Mouse (Mus musculus) brown adipose tissue, adult 24 weeks (tissue): ENCODE measurements around the gene Myadm. TPM values are rescaled to one million over a fixed set of nuclear protein-coding genes. Genes with fewer than 3 reads are reported as not detected.
"Not testable (repeated sequence)": the region's sequence is repeated elsewhere in the genome, so short reads cannot be mapped to it uniquely, and the experiment has no call there.

Experiments
- H3K27ac ChIP-seq: fragments of 200-500 bp; replicated peaks from 2 replicates; pipeline ENCODE4 v1.5.1; 2012; ENCODE audit warnings: low read depth, mild to moderate bottlenecking, low read length
- H3K4me1 ChIP-seq: fragments of 200-500 bp; 2 replicates; pipeline ENCODE4 v1.6.1; 2012; ENCODE audit warnings: low read length, mixed read lengths; ENCODE audit not compliant: control insufficient read depth, insufficient read depth, insufficient read length
- H3K4me3 ChIP-seq: fragments of 200-500 bp; 2 replicates; pipeline ENCODE4 v1.5.1; 2012; ENCODE audit warnings: low read depth, mild to moderate bottlenecking, low read length, moderate library complexity; ENCODE audit not compliant: insufficient read depth
- polyA plus RNA-seq: library from polyadenylated mRNA; stranded (reverse); fragments of >200 nt; gene quantifications from 2 replicates; pipeline ENCODE4 v1.2.4, GENCODE M21; 2012; ENCODE audit not compliant: missing spikeins, insufficient read depth, insufficient read length

The Myadm gene
- 45.0 and 52.3 TPM in 2 replicates for polyA plus RNA-seq

DNA sequence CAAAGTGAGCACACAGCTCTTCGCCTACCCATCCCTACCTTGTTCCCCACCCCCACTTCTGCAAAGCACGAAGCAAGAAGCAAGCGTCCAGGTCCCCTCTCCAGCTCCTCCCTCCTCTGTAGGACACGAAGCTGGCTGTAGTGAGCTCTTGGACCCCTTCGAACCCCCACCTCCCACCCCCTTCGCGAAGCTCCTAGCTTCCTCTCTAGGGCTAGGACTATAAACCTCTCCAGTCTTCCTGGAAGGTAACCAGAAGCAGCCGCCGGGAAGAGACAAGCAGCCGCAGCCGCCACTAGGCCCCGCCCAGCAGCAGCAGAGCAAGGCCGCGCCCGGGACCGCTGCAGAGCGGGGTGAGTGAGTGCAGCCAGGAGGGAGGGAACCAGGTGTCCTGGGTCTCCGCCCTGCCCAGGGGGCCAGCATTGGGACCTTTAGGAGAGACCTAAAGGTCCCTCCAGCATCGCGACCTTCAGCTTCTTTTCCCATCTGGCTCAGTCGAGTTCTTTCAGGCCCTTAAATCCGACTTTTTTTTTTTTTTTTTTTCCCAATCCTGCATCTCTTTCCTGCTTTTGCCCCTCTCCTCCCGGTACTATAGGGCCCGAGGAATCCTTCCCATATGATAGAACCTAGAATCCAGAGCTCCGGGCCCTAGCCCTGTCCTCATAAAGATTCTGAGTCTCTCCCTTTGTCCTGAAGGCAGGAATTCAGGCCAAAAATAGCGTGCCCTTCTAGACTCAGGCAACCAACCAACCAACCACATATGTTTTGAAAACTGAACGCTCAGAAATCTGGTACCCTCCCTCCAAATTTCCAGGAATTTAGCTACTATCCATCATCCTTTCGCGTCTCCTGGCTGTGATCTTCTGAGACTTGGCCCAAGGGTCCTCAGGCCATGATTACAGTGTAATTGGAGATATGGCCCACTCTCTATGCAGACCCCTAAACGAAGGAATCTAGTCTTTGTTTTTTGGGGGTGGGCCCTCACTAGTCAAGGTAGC lies at the start of gene Myadm, which contains the start of gene Prkcg:
Gene Myadm (plus strand): TSS at position 105 of the 995 bp plus-strand sequence.
Gene Prkcg (plus strand): TSS at position 204 of the 995 bp plus-strand sequence.
- peaks cover 11% of the 10 kb centered on the region; the same call in 1 of the 2 replicates for H3K4me1 ChIP-seq
- peak within 1 kb of the TSS; percentile 74 for H3K4me3 ChIP-seq
- peak within 1 kb of the TSS; percentile 96 for H3K27ac ChIP-seq

DNA sequence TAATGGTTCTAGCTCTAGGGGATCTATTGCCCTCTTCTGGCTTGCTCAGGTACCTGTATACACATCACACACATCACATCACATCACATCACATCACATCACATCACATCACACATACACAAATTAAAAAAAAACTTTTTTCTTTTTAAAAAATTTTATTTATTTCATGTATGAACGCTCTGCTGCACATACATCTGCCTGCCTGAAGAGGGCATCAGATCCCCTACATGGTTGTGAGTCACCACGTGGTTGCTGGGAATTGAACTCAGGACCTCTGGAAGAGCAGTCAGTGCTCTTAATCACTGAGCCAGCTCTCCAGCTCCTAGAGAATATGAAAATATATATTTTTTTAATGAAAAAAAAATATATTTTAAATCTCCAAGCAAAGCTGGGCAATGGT lies 49.7 kb upstream of the Myadm start:
- Histone ChIP-seq H3K4me1 (no peaks in the 10 kb centered on the region), H3K4me3 (no peak overlapping the region), H3K27ac (no peak overlapping the region)

DNA sequence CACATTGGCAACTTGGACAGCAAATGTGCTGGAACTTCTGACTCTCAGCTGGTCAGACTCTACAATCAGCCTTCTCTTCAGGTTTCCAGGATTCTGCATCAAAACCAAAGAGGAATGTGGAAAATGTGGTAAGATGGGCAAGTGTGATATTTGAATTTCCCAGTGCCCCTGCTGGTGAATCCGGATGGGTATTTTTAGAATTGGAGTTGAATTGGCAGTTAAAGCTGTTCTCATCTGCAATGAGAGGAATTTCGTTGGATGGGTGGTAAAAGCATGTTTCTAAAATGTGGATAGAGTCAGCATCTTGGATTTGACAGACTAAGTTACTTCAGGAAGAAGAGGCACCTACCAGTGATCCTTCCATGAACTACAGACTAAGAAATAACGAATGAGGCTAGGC lies 28.2 kb upstream of the Myadm start:
- no peak overlapping the region for H3K27ac ChIP-seq
- H3K4me3 ChIP-seq, result no peak overlapping the region
- H3K4me1 ChIP-seq, result no peaks in the 10 kb centered on the region

- Histone ChIP-seq H3K4me1 (no peaks in the 10 kb centered on the region), H3K27ac (no peak overlapping the region), H3K4me3 (no peak overlapping the region)
These were observed 27.4 kb upstream of the Myadm start for GRCm38 (mm10) chr7:3261446-3261845.

DNA sequence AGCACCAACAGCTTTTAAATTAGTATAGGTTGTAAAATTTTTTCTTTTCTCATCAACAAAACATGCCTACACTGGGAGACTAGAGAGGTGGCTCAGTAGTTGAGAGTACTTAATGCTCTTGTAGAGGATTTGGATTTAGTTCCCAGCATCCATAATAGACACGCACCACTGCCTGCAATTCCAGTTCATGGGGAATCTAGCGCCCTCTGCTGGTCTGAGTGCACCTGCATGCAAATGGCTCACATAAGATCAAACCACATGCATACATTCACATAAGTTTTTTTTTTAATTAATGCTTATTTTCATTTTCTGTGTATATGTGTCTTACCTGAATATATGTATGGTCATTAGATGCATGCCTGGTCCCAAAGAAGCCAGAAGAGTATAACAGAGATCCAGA lies 26.1 kb upstream of the Myadm start:
- Histone ChIP-seq H3K4me3 (no peak overlapping the region), H3K27ac (no peak overlapping the region), H3K4me1 (no peaks in the 10 kb centered on the region)

DNA sequence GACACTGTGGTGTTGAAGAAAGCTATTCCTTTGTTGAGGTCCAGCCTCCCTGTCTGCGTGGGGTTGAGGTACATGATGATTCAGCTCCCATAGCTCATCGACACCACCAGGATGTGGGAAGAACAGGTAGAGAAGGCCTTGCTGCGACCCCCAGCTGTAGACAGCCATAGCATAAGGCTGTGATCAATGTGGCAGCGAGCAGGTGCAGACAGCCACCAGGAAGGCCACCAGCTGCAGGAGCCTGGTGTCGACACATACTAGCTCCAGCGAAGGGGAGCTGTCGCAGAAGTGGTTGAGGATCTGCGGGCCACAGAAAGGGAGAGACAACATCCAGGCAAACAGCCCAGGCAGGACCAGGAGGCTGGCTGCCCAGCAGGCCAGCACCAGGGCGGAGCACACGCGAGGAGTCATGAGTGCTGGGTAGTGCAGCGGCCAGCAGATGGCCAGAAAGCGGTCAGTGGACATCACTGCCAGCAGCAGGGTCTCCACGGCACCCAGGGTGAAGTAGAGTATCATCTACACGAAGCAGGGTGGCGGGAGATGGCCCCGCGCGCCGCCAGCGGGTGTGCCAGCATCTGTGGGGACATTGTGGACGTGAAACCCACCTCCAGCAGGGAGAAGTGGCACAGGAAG lies 24.4 kb upstream of the Myadm start:
- Histone ChIP-seq H3K4me1 (no peaks in the 10 kb centered on the region), H3K4me3 (peak overlapping the region; percentile 29), H3K27ac (no peak overlapping the region)

DNA sequence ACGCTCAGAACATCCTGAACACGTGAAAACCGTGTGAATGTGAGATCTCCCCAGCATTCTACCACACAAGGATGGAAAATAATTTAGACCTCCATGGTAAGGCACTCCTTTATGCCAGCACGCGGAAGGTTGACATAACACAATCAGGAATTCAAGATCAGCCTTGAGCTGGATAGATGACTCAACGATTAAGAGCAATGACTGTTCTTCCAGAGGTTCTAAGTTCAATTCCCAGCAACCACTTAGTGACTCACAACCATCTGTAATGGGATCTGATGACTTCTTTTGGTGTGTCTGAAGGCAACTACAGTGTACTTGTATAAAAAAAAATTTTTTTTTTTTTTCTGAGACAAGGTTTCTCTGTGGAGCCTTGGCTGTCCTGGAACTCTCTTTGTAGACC lies 23.6 kb upstream of the Myadm start:
- H3K4me1 ChIP-seq, result no peaks in the 10 kb centered on the region
- no peak overlapping the region for H3K27ac ChIP-seq
- 0 out of 2 replicates have a peak overlapping the region, but pooled peaks have one; percentile 29 for H3K4me3 ChIP-seq

DNA sequence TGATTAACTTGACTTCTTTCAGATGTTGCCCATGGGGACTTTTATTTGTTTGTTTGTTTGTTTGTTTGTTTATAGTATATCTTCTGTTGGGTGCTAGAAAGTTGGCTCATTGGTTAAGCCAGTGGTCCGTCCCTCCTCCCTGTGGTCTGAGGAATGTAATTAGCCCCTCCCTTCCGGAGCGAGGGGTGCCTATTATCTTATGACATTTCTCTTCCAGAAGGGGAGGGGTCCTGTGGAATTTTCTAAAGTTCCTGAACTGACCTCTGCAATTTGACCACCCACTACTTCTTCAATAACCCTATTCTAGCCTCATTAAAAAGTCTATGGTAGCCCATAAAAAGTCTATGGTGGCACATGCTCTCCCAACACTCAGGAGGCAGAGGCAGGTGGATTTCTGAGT lies 21.6 kb upstream of the Myadm start:
- Histone ChIP-seq H3K4me3 (no peak overlapping the region), H3K4me1 (no peaks in the 10 kb centered on the region), H3K27ac (no peak overlapping the region)

DNA sequence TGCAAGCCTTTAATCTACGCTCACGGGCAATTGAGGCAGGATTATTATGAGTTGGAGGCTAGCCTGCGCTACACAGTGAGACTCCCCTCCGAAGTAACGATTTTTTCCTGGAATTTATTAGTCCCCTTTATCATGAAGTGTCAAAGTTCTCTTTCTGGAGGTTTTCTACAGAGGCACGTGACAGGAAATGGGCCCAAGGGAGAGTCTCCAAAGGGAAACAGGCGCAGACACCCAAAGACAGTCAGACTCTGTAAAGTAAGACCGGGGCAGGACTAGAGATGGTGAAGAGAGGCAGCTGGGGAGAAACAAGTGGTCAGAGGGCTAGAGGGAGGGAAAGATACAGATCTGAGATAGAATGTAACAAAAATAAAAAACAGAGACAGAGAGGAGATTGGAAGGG lies 21.0 kb upstream of the Myadm start:
- Histone ChIP-seq H3K4me3 (no peak overlapping the region), H3K27ac (no peak overlapping the region), H3K4me1 (no peaks in the 10 kb centered on the region)

GRCm38 (mm10) chr7:3268291-3268690 lies 20.6 kb upstream of the Myadm start:
- Histone ChIP-seq H3K4me3 (no peak overlapping the region), H3K4me1 (no peaks in the 10 kb centered on the region), H3K27ac (no peak overlapping the region)

- Histone ChIP-seq H3K27ac (no peak overlapping the region), H3K4me1 (peaks cover 5% of the 10 kb centered on the region; the same call in 1 of the 2 replicates), H3K4me3 (no peak overlapping the region)
These were observed 16.7 kb upstream of the Myadm start for GRCm38 (mm10) chr7:3272206-3272605.

DNA sequence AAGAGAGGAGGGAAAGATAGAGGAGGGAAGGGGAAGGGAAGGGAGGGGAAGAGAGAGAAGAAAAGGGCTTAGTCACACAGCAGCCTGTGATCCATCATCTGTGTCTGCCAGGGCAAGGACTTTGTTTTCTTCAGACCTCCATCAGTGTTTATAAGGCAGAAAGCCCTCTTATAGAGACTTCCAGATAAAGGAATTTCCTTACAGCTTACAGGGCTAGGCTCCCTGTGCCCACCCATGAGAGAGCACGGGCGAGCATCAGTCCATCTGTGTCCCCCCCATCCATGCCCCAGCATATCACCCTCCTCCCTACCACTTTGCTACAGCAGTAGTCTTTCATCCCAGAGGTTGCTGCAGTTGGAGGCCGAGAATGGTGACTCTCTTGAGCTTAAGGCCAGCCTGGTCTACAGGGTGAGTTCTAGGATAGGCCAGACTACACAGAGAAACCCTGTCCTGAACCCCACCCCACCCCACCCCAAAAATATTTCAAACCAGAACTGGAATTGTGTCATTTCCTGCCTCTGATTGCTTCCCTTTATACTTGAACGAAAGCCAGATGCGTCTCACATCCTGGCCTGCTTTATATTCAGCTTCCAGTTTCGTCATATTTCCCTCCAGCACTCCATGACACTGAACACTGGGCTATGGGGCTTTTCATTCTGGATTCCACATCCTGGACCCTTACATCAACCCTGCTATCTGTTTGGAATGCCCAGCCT lies 13.3 kb upstream of the Myadm start:
- Histone ChIP-seq H3K27ac (peak overlapping the region; percentile 96), H3K4me3 (peak overlapping the region; percentile 36)

GRCm38 (mm10) chr7:3276781-3277180 lies 12.1 kb upstream of the Myadm start:
- not testable (repeated sequence) for H3K4me3 ChIP-seq
- Histone ChIP-seq H3K4me1 (peaks cover 18% of the 10 kb centered on the region; the same call in 1 of the 2 replicates), H3K27ac (peak overlapping the region; percentile 59)

More for the DNA sequence above, 13.3 kb upstream of the Myadm start:
- H3K4me1 ChIP-seq, result peaks cover 13% of the 10 kb centered on the region; the same call in 1 of the 2 replicates

DNA sequence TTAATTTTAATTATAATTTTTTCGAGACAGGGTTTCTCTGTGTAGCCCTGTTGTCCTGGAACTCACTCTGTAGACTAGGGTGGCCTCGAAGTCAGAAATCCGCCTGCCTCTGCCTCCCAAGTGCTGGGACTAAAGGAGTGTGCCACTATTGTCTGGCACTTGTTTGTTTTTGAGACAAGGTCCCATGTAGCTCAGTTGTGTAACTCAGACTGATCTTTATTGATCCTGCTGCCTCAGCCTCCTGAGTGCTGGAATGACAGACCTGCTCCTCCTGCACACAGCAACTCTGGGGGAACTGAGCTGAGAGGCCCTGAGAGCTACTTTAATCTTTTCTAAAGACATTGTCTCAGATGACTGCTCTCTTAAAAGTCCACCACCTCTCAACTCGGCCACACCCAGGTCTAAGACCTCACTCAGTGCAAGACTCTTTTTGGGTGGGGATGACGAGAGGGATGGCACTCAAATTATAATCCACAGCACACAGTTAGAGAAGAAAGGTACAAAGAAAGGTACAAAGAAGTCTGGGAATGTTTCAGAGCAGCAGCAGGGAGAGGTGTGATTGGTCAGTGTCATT lies 8.7 kb upstream of the Myadm start:
- H3K4me1 ChIP-seq, result peaks cover 14% of the 10 kb centered on the region; the same call in 1 of the 2 replicates
- H3K27ac ChIP-seq, result peak overlapping the region; percentile 99
- no peak overlapping the region for H3K4me3 ChIP-seq
